Mouse (Mus musculus) spleen, adult 12 weeks (tissue): ENCODE results near the gene Begain.

Source experiments
- DNase-seq: peaks from one replicate; pipeline ENCODE4 v3.0.0; 2022; ENCODE audit warnings: low spot score

The Begain gene

GRCm38 (mm10) chr12:109068167-109068653, at the start of gene Begain:
Gene Begain, minus strand, starts transcription at chr12:109068217.
- no peak for DNase-seq

GRCm38 (mm10) chr12:109115707-109116106, 47.7 kb upstream of the Begain start:
- no peak for DNase-seq

- no peak for DNase-seq
These were observed 47.1 kb upstream of the Begain start for GRCm38 (mm10) chr12:109115161-109115560.

GRCm38 (mm10) chr12:109112996-109113592, 45.1 kb upstream of the Begain start:
- DNase-seq, result no peak

DNA sequence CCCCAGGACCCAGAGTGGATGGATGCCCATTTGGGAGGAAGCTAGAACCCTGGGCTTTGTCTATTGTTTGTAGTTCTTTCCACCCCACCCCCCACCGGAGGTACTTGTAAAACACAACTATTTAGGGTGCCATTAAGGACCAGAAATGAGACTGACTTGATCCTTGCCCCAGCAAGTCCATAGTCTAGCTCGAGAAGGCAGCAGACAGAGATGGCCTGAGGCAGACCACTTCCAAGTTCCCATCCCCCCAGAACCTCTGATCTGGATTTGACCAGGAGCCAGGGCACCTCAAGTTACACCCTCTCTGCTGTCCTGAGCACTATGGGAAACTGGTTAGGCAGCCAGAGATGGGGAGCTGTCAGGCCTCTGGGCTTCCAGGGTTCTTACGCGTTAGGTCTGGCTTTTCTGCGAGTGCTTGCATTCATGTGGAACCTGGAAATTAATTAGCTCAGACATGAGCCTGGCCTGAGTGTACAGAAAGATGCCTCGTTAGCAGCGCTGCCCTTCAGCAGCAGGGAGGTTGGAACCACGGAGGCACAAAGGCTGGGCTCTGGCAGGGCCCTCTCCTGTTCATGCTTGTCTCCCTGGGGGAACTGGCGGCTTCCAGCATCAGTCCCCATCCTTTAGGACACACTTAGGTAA, 44.5 kb upstream of the Begain start:
- no peak for DNase-seq

DNA sequence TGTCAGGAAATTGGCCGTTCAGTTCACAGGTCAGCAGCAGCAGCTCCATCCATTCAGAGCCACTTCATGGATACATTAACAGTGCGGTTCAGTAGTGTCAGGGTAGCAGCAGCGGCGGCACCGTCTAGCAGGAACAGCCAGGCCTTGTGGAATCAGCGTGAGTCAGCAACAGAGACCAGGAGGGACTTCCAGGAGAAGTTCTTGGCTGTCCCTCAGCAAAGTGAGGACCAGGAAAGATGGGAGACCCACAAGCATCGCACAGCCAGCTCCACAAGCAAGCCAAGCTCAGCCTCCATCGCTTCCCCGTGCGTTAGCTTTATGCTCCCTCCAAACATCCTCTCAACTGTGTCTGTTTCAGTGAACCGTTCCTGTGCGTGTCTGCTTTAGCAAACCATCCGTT, 40.9 kb upstream of the Begain start:
- DNase-seq, result no peak

- DNase-seq, result no peak
These were observed 32.4 kb upstream of the Begain start for GRCm38 (mm10) chr12:109100381-109100780.

- no peak for DNase-seq
These were observed 22.6 kb upstream of the Begain start for GRCm38 (mm10) chr12:109090456-109091130.

DNA sequence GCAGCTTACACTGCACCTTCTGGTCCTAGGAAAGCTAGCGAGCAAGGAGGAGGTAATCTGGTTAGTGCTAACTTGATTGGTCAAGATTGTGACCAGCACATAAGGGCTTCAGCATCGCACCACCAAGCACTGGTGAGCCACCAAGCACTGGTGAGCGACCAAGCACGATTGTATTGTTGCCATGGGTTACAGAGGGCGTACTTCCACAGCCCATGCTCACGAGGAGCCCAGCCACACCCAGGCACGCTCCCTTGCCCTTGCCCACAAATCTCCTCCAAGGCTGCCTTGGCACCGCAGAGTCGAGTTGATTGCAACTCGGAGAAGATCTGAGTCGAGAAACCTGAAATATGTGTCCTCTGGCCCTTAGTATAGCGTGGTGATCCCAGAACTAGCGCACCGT, 22.0 kb upstream of the Begain start:
- DNase-seq, result no peak

- DNase-seq, result no peak
These were observed 18.1 kb upstream of the Begain start for GRCm38 (mm10) chr12:109086111-109086510.

- DNase-seq, result no peak
These were observed 17.7 kb upstream of the Begain start for GRCm38 (mm10) chr12:109085674-109086073.

DNA sequence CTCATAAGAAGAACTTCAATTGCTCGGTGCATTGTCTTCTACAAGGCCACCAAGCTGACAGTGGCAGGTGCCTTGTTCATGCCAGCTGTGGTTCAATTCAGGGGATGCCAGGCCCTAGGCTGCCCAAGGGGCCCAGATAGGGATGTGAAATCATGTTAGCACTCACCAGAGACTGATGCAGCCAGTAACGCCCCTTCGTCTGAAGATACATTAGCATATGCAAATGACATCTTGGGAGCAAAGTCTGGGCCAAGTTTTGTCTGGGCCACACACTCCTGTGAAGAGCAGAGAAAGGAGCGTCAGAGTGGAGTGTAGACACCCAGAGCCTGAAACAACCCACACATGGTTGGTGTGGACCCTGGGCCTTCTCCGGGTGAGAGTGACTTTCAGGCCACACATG, 17.0 kb upstream of the Begain start:
- no peak for DNase-seq

- DNase-seq, result no peak
These were observed 15.5 kb upstream of the Begain start for GRCm38 (mm10) chr12:109083476-109083875.

DNA sequence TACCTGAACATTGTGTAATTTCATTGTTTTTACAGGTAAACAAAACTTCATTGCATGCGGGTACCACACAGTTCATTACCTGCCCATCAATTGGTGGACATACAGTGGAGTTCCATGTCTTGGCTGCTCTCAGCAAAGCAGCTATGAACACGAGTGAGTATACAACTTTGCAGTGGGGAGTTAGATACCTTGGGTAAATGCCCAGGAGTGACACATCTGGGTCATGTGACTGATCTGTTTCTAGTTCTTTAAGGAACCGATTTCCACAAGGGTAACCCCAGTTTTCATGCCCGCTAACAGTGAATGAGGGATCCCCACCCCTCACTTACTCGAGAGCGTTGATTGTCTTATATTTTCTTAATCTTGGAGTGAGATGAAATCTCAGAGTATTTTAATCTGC, 9.0 kb upstream of the Begain start:
- DNase-seq, result no peak

DNA sequence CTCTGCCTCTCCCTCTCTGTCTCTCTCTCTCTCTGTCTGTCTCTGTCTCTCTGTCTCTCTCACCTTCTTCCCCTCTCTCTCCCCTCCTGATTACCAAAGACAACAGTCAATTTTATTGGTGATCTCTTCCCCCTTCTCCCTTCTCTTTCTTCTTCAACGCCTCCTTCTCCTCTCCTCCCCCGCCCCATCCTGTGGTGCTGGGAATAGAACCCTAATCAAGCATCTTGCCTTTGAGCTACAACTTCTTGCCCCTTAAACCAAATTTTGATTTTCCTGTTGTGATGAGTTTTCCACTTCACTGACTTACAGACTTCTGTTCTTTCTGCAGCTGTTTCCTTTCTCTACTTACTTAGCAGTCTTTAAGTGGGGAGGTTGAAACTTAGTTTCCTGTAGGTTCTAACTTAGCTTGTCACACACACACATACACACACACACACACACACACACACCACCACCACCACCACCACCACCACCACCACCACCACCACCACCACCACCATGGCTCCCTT, 6.8 kb upstream of the Begain start:
- no peak for DNase-seq

- DNase-seq, result no peak
These were observed 6.1 kb upstream of the Begain start for GRCm38 (mm10) chr12:109074106-109074505.

- peak; percentile 22 for DNase-seq
These were observed 3.2 kb upstream of the Begain start for GRCm38 (mm10) chr12:109071248-109071647.

DNA sequence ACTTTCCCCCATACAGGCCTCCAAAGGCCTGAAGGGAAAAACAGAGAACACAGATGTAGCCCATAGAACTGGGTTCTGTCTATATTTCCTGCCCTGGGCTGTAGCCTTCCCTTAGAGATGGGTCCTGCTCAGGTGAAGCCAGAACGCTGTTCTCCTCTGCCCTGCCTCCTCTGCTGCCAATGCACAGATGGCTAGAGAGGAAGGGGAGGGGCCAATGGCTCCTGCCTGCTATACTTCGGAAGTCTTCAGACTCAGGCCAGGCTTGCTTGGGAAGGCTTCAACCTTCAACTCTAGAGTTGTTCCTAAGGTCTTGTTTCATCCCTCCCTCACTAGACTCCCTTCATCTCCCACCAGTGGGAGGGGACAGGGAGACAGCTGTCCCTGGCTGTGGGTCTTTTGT, 1.7 kb upstream of the Begain start:
- DNase-seq, result no peak

DNA sequence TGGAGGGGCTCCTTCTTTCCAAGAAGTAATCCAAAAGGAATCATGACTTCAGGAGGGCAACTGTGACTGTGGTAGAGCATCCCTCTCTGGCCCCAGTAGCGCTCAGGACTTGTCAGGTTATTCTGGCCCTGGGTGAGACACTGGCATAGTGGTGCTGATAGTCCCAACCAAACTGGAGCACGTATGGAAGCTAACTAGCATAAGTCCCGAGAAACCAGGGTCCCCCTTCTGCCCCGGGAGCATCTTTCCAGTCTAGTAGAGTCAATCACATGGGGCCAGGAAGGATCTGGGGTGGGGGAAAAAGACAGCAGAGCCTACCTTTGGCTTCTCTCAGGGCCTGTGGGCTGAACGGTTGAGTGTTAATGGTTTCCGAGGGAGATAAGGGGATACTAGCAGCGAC, 721 bp upstream of the Begain start:
- DNase-seq, result no peak

- DNase-seq, result peak; percentile 7
These were observed 369 bp downstream of the Begain start for GRCm38 (mm10) chr12:109067561-109068135.

- no peak for DNase-seq
These were observed 9.4 kb downstream of the Begain start for GRCm38 (mm10) chr12:109058660-109059059.

GRCm38 (mm10) chr12:109057736-109058135, 10.3 kb downstream of the Begain start:
- no peak for DNase-seq
